In the genomic region with DNA sequence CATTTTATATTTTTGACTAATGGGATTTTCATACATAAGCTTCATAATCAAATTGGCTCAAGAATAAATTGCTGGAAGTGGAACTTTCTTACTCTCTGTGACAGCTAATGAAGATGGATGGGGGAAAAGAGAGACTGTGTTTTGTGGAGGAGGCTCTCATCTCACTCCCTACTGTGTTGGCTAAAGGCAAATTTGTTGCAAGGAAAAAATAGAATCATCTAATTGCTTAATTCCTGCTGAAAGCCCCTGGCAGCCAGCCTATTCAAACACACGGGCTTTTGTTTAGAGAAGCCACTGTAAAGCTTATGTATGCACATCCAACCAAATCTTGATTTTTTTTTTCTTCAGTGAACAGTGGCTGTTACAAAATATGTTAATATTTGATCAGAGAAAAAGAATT, we compare ENCODE assay signal across 11 mouse cellular contexts.
DNase-seq lines count a peak whose midpoint lies in the region; ATAC-seq and TF ChIP-seq lines count a peak whose summit lies in the region.
"Had no signal": no experiment of that assay in that cellular context is flagged by ENCODE, and none has a peak within 500 bp of the region (broad histone marks: within the 10 kb centered on the region; RNA-seq: fewer than 3 reads in every experiment).

No protein-coding gene starts in this region.

- no peaks in the 10 kb centered on the region for H3K4me1 ChIP-seq in intestine, embryonic 15.5 days (replicated peaks)
- H3K4me1 ChIP-seq in intestine, postnatal 0 days (replicated peaks; ENCODE audit: control insufficient read depth, insufficient read depth, low read length) = no peaks in the 10 kb centered on the region
- no peaks in the 10 kb centered on the region for H3K4me1 ChIP-seq in neural tube, embryonic 12.5 days
- H3K4me1 ChIP-seq: liver, embryonic 12.5 days had no signal

- H3K27ac ChIP-seq in intestine, embryonic 15.5 days = no peak overlapping the region
- no peak overlapping the region for H3K27ac ChIP-seq in intestine, postnatal 0 days (ENCODE audit: low read depth, low read length)
- H3K27ac ChIP-seq in neural tube, embryonic 12.5 days = no peak overlapping the region
- H3K27ac ChIP-seq: liver, embryonic 12.5 days had no signal

- WGBS in intestine, embryonic 15.5 days = 21% methylated on average over 1 of the region's 1 CpGs
- WGBS in intestine, postnatal 0 days = 17% methylated on average over 1 of the region's 1 CpGs
- 10% methylated on average over 1 of the region's 1 CpGs for WGBS in neural tube, embryonic 12.5 days

- no peaks in the 10 kb centered on the region for H3K36me3 ChIP-seq in intestine, embryonic 15.5 days
- no peaks in the 10 kb centered on the region for H3K36me3 ChIP-seq in intestine, postnatal 0 days (ENCODE audit: control insufficient read depth, insufficient read depth)
- H3K36me3 ChIP-seq in neural tube, embryonic 12.5 days = no peaks in the 10 kb centered on the region
- H3K36me3 ChIP-seq: liver, embryonic 12.5 days had no signal

- no peak overlapping the region for H3K4me3 ChIP-seq in intestine, embryonic 15.5 days (replicated peaks)
- no peak overlapping the region for H3K4me3 ChIP-seq in intestine, postnatal 0 days (ENCODE audit: low read depth, low read length)
- H3K4me3 ChIP-seq in neural tube, embryonic 12.5 days = no peak overlapping the region
- H3K4me3 ChIP-seq: liver, embryonic 12.5 days had no signal

- no peak for TF ChIP-seq CTCF in intestine, postnatal 0 days (IDR thresholded peaks at IDR 0.05; ENCODE audit: low read depth)

- no peak overlapping the region for H3K9ac ChIP-seq in intestine, embryonic 15.5 days
- H3K9ac ChIP-seq in intestine, postnatal 0 days (ENCODE audit: low read depth, low read length) = no peak overlapping the region
- no peak overlapping the region for H3K9ac ChIP-seq in neural tube, embryonic 12.5 days
- H3K9ac ChIP-seq: liver, embryonic 12.5 days had no signal

- DNase-seq in neural tube, embryonic 10.5 days (ENCODE audit: extremely low spot score, low spot score) = no peak
- peak; percentile 42 to 54 for DNase-seq in layer of hippocampus, adult 8-10 months (ENCODE audit: low spot score in 2 of 2)
- no peak for DNase-seq in B cell, adult 2 months
- DNase-seq in thymus, postnatal 14 days = no peak
- DNase-seq in thymus, postnatal 0 days (ENCODE audit: low spot score) = no peak
- DNase-seq: gastrocnemius, postnatal 10 days had no signal

- H3K4me2 ChIP-seq in intestine, embryonic 15.5 days (replicated peaks) = no peak overlapping the region
- no peak overlapping the region for H3K4me2 ChIP-seq in intestine, postnatal 0 days (replicated peaks; ENCODE audit: low read depth)
- H3K4me2 ChIP-seq in neural tube, embryonic 12.5 days (replicated peaks) = no peak overlapping the region
- H3K4me2 ChIP-seq: liver, embryonic 12.5 days had no signal

- peak; percentile 45; the same call in 1 of the 2 replicates for ATAC-seq in intestine, embryonic 15.5 days
- ATAC-seq in intestine, postnatal 0 days = no peak
- ATAC-seq in neural tube, embryonic 12.5 days (ENCODE audit: low FRiP score, low read depth) = peak; percentile 30; the same call in 1 of the 2 replicates
- ATAC-seq: liver, embryonic 12.5 days had no signal

- H3K27me3 ChIP-seq in intestine, embryonic 15.5 days (replicated peaks) = no peaks in the 10 kb centered on the region
- H3K27me3 ChIP-seq in intestine, postnatal 0 days (replicated peaks; ENCODE audit: control insufficient read depth, insufficient read depth, low read length) = no peaks in the 10 kb centered on the region
- H3K27me3 ChIP-seq in neural tube, embryonic 12.5 days (replicated peaks) = no peaks in the 10 kb centered on the region
- H3K27me3 ChIP-seq: CH12.LX; liver, embryonic 12.5 days had no signal

- no peaks in the 10 kb centered on the region for H3K9me3 ChIP-seq in intestine, embryonic 15.5 days
- no peaks in the 10 kb centered on the region for H3K9me3 ChIP-seq in intestine, postnatal 0 days (ENCODE audit: control insufficient read depth)
- H3K9me3 ChIP-seq in neural tube, embryonic 12.5 days = no peaks in the 10 kb centered on the region
- H3K9me3 ChIP-seq: liver, embryonic 12.5 days had no signal

Comparison
In these comparisons a context has a peak if more than half of its experiments do, and no peak if none do; other contexts are left out.
1. DNase-seq: peak in layer of hippocampus, adult 8-10 months (2 of 2); none in neural tube, embryonic 10.5 days (single experiment), B cell, adult 2 months (0 of 2), thymus, postnatal 14 days (single experiment) and thymus, postnatal 0 days (single experiment).